Mouse (Mus musculus): ENCODE data around the gene Fam83g.
A peak's percentile ranks its signal among the peaks of the same experiment; 100 is the strongest.

Gene Fam83g

DNA sequence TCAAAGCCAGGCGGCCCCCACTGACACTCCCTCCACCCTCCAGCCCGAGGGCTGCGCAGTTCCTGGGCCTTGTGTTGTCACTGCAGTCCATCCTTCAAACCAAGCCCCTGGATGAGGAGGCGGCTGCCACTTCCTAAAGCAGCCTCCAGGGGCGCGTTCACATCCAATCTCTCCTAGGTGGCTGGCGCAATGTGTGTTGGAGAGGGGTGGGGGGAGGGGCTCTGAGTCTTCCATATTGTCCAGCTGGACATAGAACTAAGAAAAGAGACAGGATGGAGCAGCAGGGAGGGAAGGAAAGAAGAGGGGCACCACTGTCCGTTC lies 9.1 kb upstream of the Fam83g start:
- DNase-seq = no peak

DNA sequence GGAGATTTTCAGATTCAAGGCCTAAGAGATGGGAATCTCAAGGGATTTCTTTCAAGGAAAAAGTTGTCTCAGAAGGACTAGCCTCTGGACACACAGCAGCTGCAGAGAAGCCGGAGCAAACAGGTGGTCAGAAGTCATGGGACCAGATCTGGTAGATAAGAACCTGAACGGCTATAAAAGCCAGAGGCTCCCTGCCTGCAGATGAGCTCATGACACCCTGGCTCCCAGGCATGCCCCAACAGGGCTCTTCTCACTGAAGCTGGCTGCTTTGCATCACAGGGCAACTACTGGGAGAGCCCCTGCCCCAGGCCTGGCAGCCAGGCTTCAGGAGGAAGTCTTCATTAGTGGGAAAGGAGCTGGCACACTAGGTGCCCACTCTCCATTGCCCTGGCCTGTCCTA lies 8.6 kb upstream of the Fam83g start:
- DNase-seq = no peak

DNA sequence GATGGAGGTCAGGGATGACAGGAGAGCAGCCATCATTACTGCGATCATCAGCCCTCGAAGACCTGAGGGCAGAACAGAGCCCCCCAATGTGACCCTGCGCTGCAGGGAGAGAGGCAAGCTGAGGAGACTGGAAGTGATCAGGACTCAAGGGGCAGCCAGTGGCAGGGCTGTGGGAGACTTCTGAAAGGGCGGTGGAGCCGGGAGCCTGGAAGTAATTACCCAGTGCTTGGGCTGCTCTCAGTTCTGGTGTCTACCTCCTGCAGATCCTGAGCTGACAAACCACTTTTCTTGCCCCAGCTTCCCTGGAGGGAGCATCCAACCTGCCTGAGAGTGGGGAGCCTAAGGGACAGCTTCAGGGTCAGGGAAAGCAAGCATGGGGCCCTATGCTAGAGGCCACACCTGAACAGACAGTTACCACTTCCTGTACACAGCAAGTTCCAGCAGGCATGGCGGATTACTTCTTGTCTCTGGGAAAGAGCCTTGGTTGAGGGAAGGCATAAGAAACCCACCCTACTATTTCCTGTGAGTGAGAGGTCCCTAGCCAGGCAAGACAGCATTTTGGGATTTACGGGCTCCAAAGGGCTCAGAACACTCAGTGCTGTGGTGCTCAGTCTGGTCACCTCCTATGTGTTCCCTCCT lies 7.6 kb upstream of the Fam83g start:
- DNase-seq = no peak

DNA sequence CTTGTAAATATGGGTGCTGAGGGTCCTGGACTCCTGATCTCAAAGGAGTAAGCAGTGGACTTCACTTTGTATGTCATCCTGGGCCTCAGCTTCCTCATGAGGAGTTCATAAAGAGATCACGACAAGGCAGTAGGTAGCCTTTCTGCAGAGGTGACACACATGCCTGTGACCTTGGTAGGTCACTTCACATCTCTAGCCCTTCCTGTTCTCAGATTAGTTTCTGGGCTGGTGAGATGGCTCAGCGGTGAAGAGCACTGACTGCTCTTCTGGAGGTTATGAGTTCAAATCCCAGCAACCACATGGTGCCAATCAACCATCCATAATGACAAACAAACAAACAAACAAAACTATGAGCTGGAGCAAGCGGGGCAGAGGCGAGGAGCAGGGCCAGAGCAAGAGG lies 6.2 kb upstream of the Fam83g start:
- DNase-seq = no peak

DNA sequence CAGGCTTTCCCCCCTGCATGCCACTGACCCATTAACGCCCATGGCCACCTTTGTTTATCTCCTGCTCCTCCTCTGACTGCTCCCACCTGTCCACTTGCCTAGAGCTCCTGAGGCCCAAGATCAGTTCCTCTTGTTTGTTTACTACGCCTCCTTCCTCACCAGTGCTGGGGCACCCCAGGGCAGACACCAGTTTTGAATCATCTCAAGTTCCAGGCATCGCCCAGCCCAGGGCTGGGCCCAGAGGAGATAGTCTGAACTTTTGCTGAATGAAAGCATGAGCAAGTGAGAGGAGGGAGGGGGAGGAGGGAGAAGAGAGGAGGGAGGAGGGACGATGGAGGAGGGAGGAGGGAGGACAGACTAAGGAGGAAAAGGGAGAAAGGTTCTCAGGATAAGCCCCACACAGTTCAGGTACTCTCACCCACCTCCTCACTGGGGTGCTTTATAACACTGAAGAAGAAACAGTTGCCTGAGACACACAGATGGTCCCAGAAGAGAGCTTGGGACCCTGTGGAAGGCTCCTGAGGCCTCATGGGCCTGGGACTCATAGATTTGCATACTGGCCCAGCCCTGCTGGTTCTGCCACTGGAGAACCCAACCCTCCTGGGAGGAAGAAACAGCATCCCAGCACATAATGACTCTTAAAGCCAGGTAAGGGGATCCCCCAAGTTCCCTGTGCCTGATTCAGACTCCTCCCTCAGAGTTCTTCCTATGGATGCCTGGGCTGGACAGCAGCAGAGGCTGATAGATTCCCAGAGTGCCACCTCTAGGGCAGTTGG lies 4.6 kb upstream of the Fam83g start:
- no peak for DNase-seq

DNA sequence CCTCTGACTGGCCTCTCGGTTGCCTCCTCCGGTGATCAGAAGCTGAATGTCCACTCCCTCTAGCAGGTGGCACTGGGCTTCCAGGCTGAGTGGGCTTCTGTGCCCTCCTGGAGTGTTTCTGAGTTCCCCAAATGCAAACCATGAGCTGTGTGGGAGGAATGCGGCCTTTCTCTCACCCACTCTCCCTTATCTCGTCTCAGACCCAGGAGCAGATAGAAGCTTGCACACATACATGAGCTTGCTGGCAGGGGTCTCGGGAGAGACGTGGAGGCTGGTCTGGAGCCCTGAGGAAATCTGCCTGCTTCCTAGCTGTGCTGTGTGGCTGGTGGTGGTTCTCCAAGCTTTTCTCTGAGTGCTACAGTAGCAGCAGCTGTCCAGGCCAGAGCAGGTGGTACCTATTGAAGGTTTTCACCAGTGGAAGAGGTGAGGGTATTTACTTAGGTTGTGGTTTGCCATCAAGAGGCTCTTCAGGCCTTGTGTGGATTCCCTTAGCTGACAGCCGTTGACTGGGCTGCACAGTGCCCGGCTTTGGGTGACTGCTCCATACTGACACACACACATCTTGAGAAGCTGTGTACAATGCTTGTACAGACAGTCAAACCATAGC lies 1.3 kb downstream of the Fam83g start:
- no peak for DNase-seq

DNA sequence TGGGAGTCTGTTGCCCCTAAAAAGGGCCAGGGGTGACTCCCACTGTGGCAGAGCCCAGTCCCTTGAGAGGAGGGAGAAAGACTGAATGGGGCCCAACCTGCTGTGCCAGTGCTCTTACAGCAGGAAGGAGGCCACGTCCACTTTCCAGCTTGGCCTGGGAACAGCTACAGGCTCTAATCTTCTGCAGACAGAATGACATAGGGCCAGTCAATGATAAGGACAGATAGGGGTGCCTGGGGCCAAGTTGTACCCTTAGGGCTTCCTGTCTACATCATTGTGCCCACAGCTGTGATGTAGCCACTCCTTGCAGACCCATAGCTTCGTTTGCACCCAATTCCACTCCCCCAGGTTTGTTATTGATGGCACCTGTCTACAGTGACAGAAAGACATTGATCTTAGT lies 2.2 kb downstream of the Fam83g start:
- no peak for DNase-seq

DNA sequence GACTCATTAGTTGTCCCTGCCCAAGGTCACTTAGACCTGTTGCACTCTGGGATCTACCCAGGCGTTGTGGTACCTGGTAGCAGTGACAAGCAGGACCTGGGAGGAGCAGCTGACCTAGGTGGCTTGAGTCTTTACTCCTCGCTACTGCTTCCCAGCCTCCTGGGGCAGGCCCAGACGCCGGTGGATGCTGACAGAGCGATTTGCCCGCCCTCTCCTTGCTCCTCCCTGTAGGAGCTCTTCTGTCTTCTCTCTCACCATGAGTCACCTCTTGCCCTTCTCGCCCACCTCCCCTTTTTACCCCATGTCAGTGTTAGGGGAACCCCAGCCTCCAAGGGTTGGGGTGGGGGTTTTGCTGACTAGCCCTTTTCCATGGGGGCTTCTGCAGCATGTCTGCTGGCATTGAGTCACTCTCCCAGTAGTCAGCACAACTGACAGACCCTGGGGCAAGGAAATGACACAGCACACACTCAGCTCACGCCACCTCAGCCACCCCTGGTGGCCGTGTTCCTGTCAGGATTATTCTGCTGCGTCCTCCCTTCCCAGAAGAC lies 3.1 kb downstream of the Fam83g start:
- no peak for DNase-seq

DNA sequence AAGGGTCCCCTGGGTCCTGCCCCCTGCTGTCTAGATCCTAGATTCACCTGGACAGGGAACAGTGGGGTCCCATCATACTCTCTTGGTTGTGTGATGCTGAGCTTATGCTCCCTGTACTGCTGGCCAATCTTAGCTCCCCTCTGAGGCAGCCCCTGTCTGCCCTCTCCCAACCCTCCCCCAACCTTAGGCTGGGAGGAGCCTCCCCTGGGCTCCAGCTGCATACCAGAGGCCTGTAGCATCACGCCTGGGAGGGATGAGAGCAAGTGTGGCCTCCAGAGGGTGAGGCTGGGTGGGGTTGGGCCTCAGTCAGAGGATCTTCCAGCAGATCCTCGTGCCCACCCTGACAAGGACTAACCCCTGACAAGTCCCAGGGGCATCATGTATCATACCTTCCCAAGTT lies 3.7 kb downstream of the Fam83g start:
- no peak for DNase-seq

DNA sequence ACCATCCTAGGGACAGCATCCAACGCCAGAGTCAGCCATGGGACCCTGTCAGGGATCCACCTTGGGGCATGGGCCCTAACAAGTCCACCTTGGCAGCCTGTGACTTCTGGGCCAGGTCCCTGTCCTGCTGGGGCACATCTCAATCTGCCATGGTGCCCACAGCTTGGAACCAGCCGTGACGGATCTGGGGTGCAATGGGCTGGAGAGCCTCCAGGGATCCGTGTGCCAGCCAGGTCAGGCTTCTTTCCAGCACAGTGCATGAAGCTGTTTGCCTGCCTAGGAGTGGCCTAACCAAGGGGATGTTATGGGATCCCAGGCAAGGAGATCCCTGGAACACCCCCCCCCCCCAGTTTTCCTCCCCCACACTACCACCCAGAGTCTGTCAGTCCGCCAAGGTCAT lies 9.1 kb downstream of the Fam83g start:
- DNase-seq = no peak

DNA sequence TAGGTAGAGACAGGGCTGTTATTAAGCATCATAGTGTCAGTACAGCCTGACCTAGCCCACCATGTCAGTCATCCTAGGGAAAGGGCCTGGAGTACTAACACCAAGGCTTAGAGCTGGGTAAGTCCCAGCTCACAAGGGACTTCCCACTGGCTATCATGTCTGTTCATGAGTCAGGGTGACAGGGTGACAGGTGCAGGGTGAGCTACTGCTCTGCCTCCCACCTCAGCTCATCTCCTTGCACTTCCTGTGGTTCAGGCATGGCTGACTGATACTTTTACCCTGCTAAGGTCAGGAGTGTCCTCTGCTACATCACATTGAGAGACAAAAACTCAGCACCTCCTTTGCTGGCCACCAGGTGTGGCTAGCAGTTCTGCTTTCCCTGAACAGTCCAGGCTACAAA lies 15.0 kb downstream of the Fam83g start:
- no peak for DNase-seq

DNA sequence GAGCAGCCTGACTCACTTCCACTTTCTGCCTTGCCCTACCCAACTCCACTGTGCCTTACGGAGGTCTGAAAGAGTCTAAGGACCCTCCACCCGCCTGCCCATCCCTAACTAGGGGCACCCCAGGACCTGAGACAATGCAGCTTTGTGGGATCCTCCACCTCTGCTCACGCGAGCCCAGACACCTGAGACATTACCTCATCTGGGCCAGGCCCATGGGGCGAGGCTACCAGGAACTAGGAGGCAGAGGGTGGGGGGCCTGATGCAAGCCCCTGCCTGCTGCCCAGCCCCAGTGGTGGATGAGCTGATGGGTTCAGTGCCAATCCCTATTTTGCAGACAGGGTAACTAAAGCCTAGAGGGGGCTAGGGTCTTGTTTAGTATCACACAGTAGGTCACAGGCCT lies 15.6 kb downstream of the Fam83g start:
- no peak for DNase-seq

DNA sequence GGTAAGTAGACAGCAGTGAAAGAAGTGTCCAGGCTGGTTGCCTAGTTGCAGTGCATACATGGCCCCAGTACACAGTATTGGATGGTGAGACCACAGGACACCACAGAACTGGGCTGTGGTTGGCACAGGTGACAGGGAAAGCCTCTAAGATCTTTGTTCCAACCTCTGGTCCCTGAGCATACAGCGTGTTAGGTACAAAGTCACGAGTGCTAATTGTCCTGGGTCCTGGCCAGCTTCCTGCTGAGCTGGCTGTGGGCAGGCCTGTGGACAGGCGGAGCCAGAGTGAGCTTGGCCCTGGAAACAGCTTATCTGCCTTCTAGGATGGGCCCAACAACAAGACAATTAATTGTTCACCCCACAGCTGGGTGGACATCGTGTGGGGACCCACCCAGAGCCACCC lies 16.0 kb downstream of the Fam83g start:
- no peak for DNase-seq

DNA sequence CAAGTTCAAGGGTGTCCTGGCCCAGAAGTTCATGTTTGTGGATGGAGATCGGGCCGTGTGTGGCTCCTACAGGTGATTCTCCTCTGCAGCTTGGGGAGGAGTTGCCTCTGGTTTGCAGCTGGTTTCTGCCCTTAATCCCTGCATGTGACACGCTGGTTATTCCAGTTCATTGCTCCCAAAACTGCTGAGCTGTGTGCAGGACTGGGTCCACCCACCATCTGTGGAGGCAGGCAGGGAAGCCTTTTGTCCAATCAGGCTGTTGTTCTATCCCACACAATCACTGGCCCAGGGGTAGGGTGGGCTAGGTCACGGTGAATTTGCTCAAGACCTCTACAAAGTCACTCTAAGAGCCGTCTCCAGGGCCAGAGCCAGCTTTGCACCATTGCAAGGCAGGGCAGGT lies 17.8 kb downstream of the Fam83g start:
- no peak for DNase-seq

DNA sequence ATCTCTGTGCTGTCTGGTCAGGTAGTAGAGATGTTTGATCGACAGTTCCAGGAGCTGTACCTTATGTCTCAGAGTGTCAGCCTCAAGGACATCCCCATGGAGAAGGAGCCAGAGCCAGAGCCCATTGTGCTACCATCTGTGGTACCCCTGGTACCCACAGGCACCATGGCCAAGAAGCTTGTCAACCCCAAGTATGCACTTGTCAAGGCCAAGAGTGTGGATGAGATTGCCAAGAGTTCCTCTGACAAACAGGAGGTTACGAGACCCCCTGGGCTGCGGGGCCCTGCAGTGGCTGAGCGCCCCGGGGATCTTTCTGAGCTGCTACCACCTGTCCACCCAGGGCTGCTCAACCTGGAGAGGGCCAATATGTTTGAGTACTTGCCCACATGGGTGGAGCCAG lies 18.6 kb downstream of the Fam83g start:
- no peak for DNase-seq

DNA sequence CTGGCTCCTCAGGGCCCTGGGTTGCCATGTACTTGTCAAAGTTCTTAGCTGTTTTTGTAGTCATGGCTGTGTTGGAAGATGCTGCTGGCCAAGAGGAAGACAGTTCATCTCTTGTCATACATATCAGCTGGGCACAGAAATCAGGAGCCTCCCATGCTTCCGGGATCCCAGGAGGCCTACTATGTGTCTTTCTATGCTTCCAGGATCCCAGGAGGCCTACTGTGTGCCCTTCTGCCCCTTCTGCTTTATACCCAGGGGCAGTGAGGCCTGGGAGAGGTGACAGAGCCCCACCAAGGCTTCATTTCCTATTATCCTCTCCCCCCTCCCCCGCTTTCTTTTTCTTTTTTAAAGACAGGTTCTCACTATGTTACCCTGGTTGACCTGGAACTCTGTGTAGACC lies 21.7 kb downstream of the Fam83g start:
- DNase-seq = no peak

DNA sequence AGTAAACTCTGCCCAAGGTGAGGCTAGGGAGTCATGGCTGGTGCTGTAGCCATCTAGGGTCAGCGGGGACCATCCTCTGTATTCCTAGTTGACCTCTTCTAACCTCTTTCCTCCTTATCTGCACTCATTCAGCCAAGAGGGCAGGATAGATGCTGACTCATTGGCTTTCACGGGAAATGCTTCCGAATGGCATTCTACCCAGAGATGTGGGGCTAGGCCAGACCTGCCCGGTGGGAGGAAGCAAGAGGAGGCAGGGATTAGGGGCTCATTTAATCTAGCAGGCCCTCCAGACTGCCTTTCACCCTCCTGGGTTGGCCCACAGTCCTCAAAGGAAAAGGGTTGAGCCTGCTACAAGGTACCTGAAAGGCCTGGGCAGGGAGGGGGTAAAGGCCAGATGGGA lies 22.3 kb downstream of the Fam83g start:
- no peak for DNase-seq

DNA sequence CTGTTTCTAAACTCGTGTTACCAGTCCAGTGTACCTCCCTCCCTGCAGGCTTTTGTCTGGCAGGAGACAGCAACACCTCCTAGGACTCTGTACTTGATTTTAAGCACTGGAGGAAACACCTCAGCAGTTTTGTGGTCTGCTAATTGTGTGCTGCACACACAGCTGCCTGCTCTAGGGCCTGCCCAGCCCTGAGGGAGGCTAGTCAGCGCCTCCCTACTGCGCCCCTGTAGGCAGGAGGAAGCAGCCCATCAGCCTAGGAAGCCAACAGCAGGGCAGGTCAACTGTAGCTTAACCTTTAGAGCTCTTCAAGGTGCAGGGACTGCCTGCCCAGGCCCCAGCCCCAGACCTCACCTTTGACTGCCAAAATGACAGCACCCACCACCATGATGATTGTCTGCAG lies 25.0 kb downstream of the Fam83g start:
- DNase-seq = no peak

DNA sequence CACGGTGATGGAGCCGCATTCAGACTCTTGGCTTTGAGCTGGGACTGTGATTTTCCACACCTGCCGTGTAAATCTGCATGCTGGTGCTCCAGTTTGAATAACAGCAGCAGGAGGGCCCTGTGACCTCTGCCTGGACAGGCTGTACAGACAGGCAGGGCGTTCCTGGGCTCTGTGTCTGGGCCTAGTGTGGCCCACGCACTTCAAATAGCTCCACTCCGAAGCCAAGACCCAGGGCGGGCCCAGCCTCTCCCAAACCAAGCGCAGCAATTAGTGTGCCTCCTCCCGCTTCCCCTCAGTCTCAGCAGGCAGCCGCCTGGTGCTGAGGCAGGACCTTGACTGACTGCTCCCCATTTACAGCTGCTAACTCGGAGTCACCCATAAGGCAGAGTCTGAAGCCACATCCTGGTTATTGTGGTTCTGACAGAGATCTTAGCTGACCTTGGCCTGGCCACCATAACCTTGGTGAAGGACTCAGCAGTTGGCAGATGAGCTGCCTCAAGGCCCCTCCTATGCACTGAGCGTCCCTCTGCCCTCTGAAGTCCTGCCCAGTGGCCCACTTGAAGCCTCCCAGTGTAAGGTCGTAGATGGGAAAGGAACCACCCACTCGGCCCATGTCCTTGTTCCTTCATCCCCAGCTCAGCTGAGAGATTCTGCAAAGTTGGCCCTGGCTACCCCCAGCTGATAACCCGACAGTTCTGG lies 29.4 kb downstream of the Fam83g start:
- DNase-seq = no peak

DNA sequence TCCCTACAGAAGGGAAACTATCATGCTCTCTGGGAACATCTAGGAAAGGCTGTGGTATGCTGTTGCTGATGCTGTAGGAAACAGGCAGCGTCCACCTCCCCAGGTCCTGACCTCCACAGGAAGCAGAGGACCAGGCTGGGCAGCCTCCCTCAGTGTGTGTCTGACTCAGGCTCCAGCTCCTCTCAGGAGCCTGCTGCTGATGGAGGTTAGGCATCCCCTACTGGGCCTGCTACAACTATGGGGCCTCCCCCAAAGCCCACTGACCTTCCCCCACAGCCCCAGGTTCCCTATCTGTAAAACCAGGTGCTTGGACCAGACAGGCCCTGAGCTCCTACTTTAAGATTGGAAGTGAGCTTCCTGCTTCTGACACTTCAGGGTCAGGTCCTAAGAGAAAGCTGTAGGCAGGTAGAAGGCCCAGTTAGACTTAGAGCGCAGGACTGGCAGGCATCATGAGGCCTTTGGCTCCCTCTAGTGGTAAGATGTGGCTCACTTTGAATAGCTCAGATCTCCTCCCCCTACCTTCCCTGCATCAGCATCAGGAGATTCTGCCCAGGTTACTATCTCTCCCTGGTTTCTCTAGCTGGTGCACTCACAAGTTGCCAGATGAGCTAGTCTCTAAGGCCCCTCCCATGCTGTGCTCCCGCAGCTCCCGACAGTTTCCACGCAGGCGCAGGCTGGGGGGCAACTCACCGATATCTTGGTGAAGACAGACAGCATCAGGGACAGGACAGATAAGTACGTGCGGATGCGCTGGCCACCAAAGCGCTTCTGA lies 30.6 kb downstream of the Fam83g start:
- DNase-seq = peak; percentile 26 to 37

DNA sequence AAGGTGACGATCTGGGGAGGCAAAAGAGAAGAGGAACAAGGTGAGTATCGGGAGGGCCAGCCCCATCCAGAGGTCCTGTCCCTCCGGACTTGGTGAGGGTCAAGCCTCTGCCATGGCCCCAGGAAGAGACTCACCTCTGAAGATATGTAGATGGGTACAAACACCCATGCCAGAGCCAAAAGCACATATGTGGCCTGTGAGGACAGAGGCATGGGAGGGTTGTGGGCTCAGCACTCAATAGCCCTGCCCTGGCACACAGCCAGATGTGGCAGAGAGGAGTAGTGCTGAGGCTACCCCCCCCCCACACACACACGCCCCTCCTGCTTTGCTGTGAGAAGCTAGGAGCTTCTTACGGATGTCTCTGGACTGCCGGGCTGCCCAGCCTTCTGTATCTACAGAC lies 31.2 kb downstream of the Fam83g start:
- no peak for DNase-seq

DNA sequence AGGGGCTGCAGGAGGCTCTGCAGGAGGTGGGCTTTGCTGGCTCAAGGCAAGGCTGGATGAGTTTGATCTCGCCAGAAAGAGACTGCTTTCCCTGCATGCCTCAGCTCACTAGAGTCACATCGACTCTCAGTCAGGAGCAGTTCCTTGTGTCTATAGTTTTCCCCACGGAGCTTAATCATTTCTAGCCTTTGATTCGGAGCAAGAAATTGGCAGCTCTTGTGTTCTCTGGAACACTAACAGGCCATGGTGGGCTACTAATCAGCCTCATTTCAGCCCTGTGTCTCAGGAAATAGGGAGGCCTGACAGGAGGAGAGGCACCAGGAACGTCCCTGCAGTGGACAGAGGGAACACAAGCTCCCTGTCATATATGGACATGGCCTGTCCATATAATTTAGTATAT lies 34.1 kb downstream of the Fam83g start:
- no peak for DNase-seq

DNA sequence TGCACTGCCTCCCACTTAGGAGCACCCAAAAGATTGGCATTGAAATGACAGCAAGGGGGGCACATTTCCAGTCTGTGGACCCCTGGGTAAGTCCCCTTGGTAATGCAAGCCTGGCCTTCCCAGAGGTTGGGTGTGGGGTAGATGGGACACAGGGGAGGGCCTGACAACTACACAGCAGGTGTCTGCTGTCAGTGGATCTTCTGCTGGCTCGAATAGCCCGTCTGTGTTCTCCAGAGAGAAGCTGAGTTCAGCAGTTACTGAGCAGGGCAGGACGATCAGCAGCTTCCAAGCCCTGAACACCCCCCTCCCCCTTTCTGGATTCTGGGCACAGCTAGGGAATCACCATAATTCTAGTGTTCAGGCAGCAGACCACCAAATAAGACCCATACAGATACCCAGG lies 35.5 kb downstream of the Fam83g start:
- DNase-seq = no peak
